Mouse (Mus musculus) monocyte, adult 2 months (primary cell): ENCODE data around the gene Olfr1013.

Experiments
- DNase-seq, 2 experiments: peaks; one replicate each; pipeline ENCODE4 v3.0.0; 2022; ENCODE audit warnings: low spot score in 2 of 2, low read depth in 1 of 2

Olfr1013 gene

DNA sequence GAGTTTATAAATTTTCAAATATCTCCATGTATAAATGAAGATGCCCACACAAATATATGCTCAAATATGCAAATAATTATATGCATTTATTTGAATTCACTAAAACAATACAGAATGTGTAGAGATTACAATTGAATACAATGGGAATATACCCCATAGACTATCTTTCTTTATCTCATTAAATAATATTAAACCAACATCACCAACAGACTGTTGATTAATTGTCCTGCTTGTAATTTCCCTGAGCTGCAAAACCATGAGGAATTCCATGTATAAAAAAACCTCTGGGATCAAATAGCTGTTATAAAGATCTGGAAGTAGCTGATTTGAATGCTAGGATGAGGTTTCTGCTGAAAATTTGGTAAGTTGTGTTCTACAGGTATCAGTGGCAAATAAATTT is at the start of gene Olfr1013:
Gene Olfr1013 (plus strand): TSS at position 301 of the 400 bp plus-strand sequence.
- DNase-seq = no peak

DNA sequence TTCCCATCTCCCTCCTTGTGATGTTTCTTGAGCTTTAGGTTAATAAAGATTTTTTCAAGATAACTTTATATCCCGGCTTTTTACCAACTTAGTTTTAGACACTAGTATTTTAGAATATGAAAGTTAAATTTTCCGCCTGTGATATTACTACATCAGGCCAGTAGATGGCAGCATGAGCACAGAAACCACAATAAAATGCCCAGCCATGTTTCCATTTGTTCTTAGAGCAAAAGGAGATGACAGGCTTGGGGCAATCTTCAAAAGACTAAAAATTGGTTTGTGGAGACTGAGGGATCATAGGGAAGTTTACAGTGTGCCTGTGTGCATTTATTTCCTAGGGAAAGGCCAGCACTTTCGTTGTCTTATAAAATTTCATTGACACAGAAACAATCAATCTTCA is 41.1 kb upstream of the Olfr1013 start:
- DNase-seq = no peak

DNA sequence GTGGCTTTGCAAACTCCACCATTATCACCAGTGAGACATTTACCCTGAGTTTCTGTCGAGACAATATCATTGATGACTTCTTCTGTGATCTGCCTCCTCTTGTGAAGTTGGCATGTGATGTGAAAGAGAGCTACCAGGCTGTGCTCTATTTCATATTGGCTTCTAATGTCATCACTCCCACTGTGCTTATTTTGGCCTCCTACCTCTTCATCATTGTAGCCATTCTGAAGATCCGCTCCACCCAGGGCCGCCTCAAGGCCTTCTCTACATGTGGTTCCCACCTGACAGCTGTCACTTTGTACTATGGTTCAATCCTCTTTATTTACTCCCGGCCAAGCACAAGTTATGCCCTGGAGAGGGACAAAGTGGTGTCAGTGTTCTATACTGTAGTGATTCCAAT is 13.1 kb upstream of the Olfr1013 start:
- DNase-seq = no peak

DNA sequence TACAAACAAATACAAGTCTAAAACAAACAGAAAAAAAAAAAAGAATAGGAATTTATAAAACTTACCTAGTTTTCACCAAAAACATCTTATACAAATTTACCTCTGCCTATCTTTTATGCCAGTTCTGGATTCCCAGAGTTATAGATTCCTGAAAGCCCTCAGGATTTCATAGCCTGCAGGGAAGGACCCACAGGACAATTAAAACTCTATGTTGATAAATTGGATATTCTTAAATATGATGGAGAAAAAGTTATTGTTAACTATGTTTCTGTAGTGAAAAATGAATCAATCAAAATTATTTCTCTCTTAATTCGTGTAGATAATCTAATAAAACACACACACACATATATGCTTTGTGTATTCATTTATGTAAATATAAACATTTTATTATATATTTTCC is 4.2 kb upstream of the Olfr1013 start, which contains the start of gene Olfr1012:
Gene Olfr1012 (minus strand): TSS at position 101 of the 400 bp plus-strand sequence.
- DNase-seq = no peak

DNA sequence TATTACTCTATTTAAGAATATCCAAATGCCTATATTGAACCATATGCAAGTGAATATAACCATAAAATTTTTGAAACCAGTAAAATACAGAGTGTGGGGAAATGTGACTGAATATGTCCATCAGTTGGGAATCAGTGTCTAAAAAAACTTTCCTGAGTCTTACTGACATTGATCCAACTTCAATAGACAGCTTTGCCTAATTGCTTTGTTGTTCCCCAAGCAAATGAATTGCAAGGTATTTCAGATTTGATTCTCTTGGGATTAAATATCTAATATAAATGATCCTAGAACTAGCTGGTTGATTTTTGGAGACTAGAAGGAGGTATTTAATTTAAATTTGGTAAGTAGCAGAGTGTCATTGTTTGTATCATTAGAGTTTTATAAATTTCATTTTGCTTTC is 5.5 kb downstream of the Olfr1013 start, which contains the start of gene Olfr1014:
Gene Olfr1014 (plus strand): TSS at position 301 of the 400 bp plus-strand sequence.
- no peak for DNase-seq

- no peak for DNase-seq
Measured at GRCm38 (mm10) chr2:85781717-85782116, 14.8 kb downstream of the Olfr1013 start, which contains the start of gene Olfr1015. Gene Olfr1015, plus strand, starts transcription at chr2:85782017.

DNA sequence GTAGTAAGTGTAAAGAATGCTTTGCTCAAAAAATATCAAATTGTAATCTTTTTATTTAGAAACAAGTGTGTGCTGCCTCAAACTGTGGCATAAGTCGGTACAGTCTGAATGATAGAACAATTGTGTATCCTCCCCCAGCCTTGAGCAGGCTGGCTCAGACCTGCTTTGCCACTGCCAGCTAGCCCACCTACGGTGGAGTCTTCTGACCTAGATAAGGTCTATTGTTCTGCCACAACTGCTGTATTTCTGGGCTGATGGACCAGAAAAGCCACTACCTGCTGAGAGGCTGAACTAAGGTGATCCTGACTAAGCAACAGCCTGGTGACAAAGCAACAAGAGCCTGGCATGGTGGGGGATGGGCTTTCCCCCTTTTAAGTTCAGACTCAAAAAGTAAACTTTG is 25.4 kb downstream of the Olfr1013 start:
- DNase-seq = no peak

DNA sequence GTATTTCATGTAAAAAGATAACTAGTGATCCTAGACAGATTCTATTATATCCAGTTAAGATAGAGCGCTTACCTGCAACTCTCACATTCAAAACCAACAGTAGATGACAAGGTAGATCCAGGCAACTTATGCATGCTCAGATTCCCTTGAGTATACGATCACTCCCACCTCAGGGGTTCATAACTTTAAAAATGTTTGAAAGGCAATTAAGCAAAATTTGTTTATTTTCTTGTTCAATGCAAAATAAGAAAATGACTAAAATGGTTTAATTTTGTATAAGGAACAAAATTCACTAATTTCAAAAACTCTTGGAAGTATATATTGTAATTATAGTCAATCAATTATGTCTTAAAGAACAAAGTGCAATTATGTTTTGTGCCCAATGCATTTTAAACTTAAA is 35.5 kb downstream of the Olfr1013 start, which contains the start of gene Olfr1016:
Gene Olfr1016 (minus strand): TSS at position 101 of the 400 bp plus-strand sequence.
- DNase-seq = no peak

DNA sequence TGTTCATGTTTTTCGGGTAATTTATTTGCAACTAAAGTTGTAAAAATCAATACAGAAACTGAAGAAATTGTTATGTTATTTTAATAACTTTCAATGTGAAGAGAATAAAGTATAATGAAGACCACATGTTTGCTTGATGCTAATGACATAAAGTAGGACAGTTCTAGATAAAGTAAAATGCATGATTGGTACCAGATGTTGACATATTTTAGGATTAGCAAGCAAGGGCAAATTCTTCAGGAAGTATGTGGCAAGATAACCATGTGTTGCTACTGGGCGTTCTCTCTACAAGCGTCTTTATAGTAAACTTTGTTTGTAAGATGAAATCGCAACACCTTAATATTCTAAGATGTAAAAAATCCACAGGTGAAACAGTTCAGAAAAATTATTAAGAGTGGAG is 37.6 kb downstream of the Olfr1013 start:
- no peak for DNase-seq

DNA sequence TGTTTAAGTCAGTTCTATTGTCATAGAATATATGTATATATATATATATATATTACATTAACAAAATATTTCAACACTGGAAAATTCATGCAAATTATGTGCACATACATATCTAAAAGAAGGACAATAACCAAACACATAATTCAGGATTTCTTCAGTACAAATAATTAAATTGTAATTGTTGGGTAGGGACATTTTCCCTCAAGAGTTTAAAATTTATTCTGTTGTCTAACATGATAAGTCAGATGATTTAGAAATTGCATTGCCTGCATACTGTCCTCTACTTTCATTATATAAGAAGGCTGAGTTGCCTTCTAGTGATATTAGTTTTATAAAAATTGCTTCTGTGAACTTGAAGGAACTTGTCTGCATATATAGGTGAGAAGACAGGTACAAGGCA is 51.3 kb downstream of the Olfr1013 start, which contains the start of gene Olfr1018:
Gene Olfr1018 (plus strand): TSS at position 301 of the 400 bp plus-strand sequence.
- no peak for DNase-seq
